Mouse (Mus musculus): ENCODE results near the gene Urod.

- no peak for TF ChIP-seq POLR2A (IDR thresholded peaks at IDR 0.05; ENCODE audit: insufficient read depth, low read depth, low read length)
- no peak for TF ChIP-seq CTCF (IDR thresholded peaks at IDR 0.05)
Observed at GRCm38 (mm10) chr4:116942695-116943094, 51.5 kb downstream of the Urod start.
